Mouse (Mus musculus): ENCODE data around the gene 1700056E22Rik. TPM values are rescaled to one million over a fixed set of nuclear protein-coding genes. Genes with fewer than 3 reads are reported as not detected.

The 1700056E22Rik gene
- polyA plus RNA-seq, 1 experiment from 2014 or later = 2.0 TPM

DNA sequence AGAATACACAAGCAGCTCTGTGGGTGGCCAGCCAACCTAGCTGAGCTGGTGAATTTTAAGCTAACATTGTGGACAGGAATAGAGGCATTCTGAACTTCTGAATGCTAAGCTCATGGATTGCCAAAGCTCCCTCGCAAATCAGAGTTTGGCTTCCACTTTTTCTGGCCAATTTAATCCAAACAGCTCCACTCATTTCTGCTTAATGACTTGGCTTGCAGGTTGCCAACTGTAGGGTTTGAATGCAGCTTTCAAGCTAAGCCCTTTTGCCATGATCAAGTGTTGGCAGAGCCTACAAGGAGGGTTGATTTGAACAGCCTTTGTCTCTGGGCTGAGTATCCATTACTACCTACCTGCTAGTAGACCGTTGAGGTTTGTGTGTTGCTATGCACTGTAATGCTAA lies 31.6 kb downstream of the 1700056E22Rik start:
- no peak overlapping the region for H3K27ac ChIP-seq (ENCODE audit: low read depth, low read length)
- no peaks in the 10 kb centered on the region for H3K36me3 ChIP-seq (ENCODE audit: control insufficient read depth, insufficient read depth, low read length)
- H3K9me3 ChIP-seq (ENCODE audit: control insufficient read depth, low read length) = no peaks in the 10 kb centered on the region
- ATAC-seq (ENCODE audit: low FRiP score, low TSS enrichment) = no peak
- WGBS = 86% methylated on average over 2 of the region's 2 CpGs
- H3K9ac ChIP-seq (ENCODE audit: low read depth, low read length) = no peak overlapping the region
- no peak overlapping the region for H3K4me2 ChIP-seq (replicated peaks; ENCODE audit: low read depth, low read length)
- H3K27me3 ChIP-seq (ENCODE audit: control insufficient read depth, insufficient read depth, low read length) = no peaks in the 10 kb centered on the region
- H3K4me3 ChIP-seq (ENCODE audit: low read length) = no peak overlapping the region
- no peaks in the 10 kb centered on the region for H3K4me1 ChIP-seq (ENCODE audit: control insufficient read depth, insufficient read depth, low read length)

DNA sequence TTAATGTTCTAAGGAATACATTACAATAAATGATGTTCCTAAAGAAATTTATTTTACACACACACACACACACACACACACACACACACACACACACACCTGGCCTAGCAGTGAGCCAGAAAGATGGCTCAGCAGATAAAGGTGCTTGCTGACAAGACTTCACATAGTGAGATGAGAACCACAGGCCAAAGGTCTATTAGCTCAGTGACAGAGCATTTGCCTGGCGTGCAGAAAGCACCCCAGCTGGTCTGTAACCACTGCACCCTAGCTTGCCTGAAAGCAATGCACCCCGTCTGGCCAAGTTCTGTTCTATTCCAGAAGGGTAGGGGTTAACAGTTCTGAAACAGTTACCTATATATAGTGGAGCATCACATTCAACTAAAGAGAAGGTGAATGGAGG lies 36.9 kb downstream of the 1700056E22Rik start:
- 66% methylated on average over 2 of the region's 2 CpGs for WGBS
- H3K9ac ChIP-seq (ENCODE audit: low read depth, low read length) = no peak overlapping the region
- no peak overlapping the region for H3K4me3 ChIP-seq (ENCODE audit: low read length)
- H3K9me3 ChIP-seq (ENCODE audit: control insufficient read depth, low read length) = no peaks in the 10 kb centered on the region
- no peaks in the 10 kb centered on the region for H3K27me3 ChIP-seq (ENCODE audit: control insufficient read depth, insufficient read depth, low read length)
- no peaks in the 10 kb centered on the region for H3K36me3 ChIP-seq (ENCODE audit: control insufficient read depth, insufficient read depth, low read length)
- ATAC-seq (ENCODE audit: low FRiP score, low TSS enrichment) = no peak
- H3K27ac ChIP-seq (ENCODE audit: low read depth, low read length) = no peak overlapping the region
- no peaks in the 10 kb centered on the region for H3K4me1 ChIP-seq (ENCODE audit: control insufficient read depth, insufficient read depth, low read length)
- no peak overlapping the region for H3K4me2 ChIP-seq (replicated peaks; ENCODE audit: low read depth, low read length)

DNA sequence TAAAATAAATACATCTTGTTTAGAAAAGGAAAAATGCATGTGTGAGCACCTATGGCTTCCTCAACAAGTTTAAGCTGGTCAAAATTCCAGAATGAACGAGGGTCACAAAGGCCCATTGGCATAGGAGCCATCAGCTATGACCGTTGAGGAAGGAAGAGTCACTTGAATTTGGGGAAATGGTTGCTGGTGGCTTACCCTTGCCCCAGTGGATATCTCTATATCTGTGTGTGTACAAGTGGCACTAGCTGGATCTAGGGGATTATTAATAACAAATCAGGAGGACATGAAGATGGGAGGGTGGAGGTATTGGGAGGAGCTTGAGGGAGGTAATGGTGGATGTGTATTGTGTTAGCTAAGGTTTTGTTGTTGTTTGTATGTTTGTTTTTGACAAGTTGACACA lies 42.2 kb downstream of the 1700056E22Rik start:
- no peak for ATAC-seq (ENCODE audit: low FRiP score, low TSS enrichment)
- Histone ChIP-seq H3K27ac (ENCODE audit: low read depth, low read length) (no peak overlapping the region), H3K27me3 (ENCODE audit: control insufficient read depth, insufficient read depth, low read length) (no peaks in the 10 kb centered on the region), H3K9me3 (ENCODE audit: control insufficient read depth, low read length) (no peaks in the 10 kb centered on the region), H3K36me3 (ENCODE audit: control insufficient read depth, insufficient read depth, low read length) (no peaks in the 10 kb centered on the region), H3K4me3 (ENCODE audit: low read length) (no peak overlapping the region), H3K4me1 (ENCODE audit: control insufficient read depth, insufficient read depth, low read length) (no peaks in the 10 kb centered on the region), H3K4me2 (replicated peaks; ENCODE audit: low read depth, low read length) (no peak overlapping the region), H3K9ac (ENCODE audit: low read depth, low read length) (no peak overlapping the region)
- WGBS = 91% methylated on average over 2 of the region's 2 CpGs

DNA sequence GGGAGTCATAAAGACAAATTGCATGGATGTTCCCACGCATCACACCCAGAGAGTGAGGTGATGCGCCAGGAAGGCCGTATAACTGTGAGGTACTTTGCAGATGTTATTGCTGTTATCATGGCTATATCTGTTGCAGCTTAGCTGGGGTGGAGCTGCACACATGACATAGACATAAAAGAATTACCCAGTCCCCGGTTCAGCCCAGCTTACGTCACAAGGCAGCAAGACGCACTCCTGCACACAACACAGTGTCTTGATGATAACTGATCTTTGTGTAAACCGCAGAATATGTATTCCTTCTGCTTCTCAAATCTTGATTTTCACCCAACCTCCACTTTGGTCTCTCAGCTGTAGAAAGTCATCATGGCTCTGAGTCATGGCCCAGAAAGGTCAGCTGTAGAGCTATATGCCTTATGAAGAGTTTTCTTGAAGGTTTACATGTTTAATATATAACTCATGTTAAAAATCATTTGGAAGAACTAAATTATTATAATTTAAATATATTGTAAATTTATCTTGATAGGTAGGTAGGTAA lies 46.3 kb downstream of the 1700056E22Rik start:
- ATAC-seq (ENCODE audit: low FRiP score, low TSS enrichment) = no peak
- no peaks in the 10 kb centered on the region for H3K4me1 ChIP-seq (ENCODE audit: control insufficient read depth, insufficient read depth, low read length)
- no peaks in the 10 kb centered on the region for H3K36me3 ChIP-seq (ENCODE audit: control insufficient read depth, insufficient read depth, low read length)
- no peak overlapping the region for H3K4me2 ChIP-seq (replicated peaks; ENCODE audit: low read depth, low read length)
- H3K9me3 ChIP-seq (ENCODE audit: control insufficient read depth, low read length) = no peaks in the 10 kb centered on the region
- WGBS = 92% methylated on average over 7 of the region's 7 CpGs
- no peak overlapping the region for H3K4me3 ChIP-seq (ENCODE audit: low read length)
- H3K27ac ChIP-seq (ENCODE audit: low read depth, low read length) = no peak overlapping the region
- H3K27me3 ChIP-seq (ENCODE audit: control insufficient read depth, insufficient read depth, low read length) = no peaks in the 10 kb centered on the region
- no peak overlapping the region for H3K9ac ChIP-seq (ENCODE audit: low read depth, low read length)

Other genes starting within 250 kb of the 1700056E22Rik start
- gene Dusp10, start 21.0 kb downstream of the 1700056E22Rik start, polyA plus RNA-seq (2014; fragmentation: Nextera tagmentation; extraction: Ambion mirVana) = 4.0 and 5.9 TPM in 2 replicates